Mouse (Mus musculus): ENCODE data around the gene Galnt18.

The Galnt18 gene

GRCm38 (mm10) chr7:111779504-111780242, at the start of gene Galnt18:
Gene Galnt18, minus strand, starts transcription at chr7:111779977.
- peak; percentile 48 for DNase-seq (ENCODE audit: low read depth)

GRCm38 (mm10) chr7:111827337-111827736, 47.6 kb upstream of the Galnt18 start:
- no peak for DNase-seq (ENCODE audit: low read depth)

- no peak for DNase-seq (ENCODE audit: low read depth)
Observed at GRCm38 (mm10) chr7:111813093-111813492, 33.3 kb upstream of the Galnt18 start.

- DNase-seq (ENCODE audit: low read depth) = no peak
Observed at GRCm38 (mm10) chr7:111811036-111811435, 31.3 kb upstream of the Galnt18 start.

- DNase-seq (ENCODE audit: low read depth) = no peak
Observed at GRCm38 (mm10) chr7:111809796-111810195, 30.0 kb upstream of the Galnt18 start.

- DNase-seq (ENCODE audit: low read depth) = no peak
Observed at GRCm38 (mm10) chr7:111806083-111806482, 26.3 kb upstream of the Galnt18 start.

GRCm38 (mm10) chr7:111804646-111805045, 24.9 kb upstream of the Galnt18 start:
- DNase-seq (ENCODE audit: low read depth) = no peak

GRCm38 (mm10) chr7:111800785-111801184, 21.0 kb upstream of the Galnt18 start:
- DNase-seq (ENCODE audit: low read depth) = no peak

- no peak for DNase-seq (ENCODE audit: low read depth)
Observed at GRCm38 (mm10) chr7:111800120-111800519, 20.3 kb upstream of the Galnt18 start.

GRCm38 (mm10) chr7:111799021-111799420, 19.2 kb upstream of the Galnt18 start:
- DNase-seq (ENCODE audit: low read depth) = no peak

GRCm38 (mm10) chr7:111797337-111798010, 17.7 kb upstream of the Galnt18 start:
- DNase-seq (ENCODE audit: low read depth) = no peak

- no peak for DNase-seq (ENCODE audit: low read depth)
Observed at GRCm38 (mm10) chr7:111795059-111795458, 15.3 kb upstream of the Galnt18 start.

- DNase-seq (ENCODE audit: low read depth) = no peak
Observed at GRCm38 (mm10) chr7:111792154-111792553, 12.4 kb upstream of the Galnt18 start.

GRCm38 (mm10) chr7:111791347-111791746, 11.6 kb upstream of the Galnt18 start:
- no peak for DNase-seq (ENCODE audit: low read depth)

- no peak for DNase-seq (ENCODE audit: low read depth)
Observed at GRCm38 (mm10) chr7:111787921-111788320, 8.1 kb upstream of the Galnt18 start.

GRCm38 (mm10) chr7:111785478-111785877, 5.7 kb upstream of the Galnt18 start:
- no peak for DNase-seq (ENCODE audit: low read depth)

GRCm38 (mm10) chr7:111782126-111782525, 2.3 kb upstream of the Galnt18 start:
- DNase-seq (ENCODE audit: low read depth) = peak; percentile 49

- no peak for DNase-seq (ENCODE audit: low read depth)
Observed at GRCm38 (mm10) chr7:111781316-111781715, 1.5 kb upstream of the Galnt18 start.

- DNase-seq (ENCODE audit: low read depth) = no peak
Observed at GRCm38 (mm10) chr7:111778789-111779503, 831 bp downstream of the Galnt18 start.

- DNase-seq (ENCODE audit: low read depth) = no peak
Observed at GRCm38 (mm10) chr7:111778212-111778611, 1.6 kb downstream of the Galnt18 start.

GRCm38 (mm10) chr7:111777186-111777585, 2.6 kb downstream of the Galnt18 start:
- DNase-seq (ENCODE audit: low read depth) = no peak

- no peak for DNase-seq (ENCODE audit: low read depth)
Observed at GRCm38 (mm10) chr7:111776160-111776559, 3.6 kb downstream of the Galnt18 start.

- DNase-seq (ENCODE audit: low read depth) = no peak
Observed at GRCm38 (mm10) chr7:111772398-111772797, 7.4 kb downstream of the Galnt18 start.
